Mouse (Mus musculus) liver, embryonic 11.5 days (tissue): ENCODE data around the gene Ccser1. TPM values are rescaled to one million over a fixed set of nuclear protein-coding genes. Genes with fewer than 3 reads are reported as not detected.

ENCODE experiments used
- ATAC-seq: fragments of 200-750 bp; cut with Nextera tagmentation; replicated peaks from 2 replicates; pipeline ENCODE4 v1.8.0; 2017; ENCODE audit warnings: moderate number of reproducible peaks, mild to moderate bottlenecking, moderate TSS enrichment, moderate library complexity; ENCODE audit not compliant: low FRiP score
- DNase-seq: peaks from one replicate; pipeline ENCODE4 v3.0.0-alpha.2; 2017; ENCODE audit warnings: low spot score
- H3K27ac ChIP-seq: fragments of 300-500 bp; sonication (generic); 2 replicates; pipeline ENCODE4 v1.5.1; 2014; ENCODE audit warnings: mild to moderate bottlenecking, low read depth, low read length, control low read depth
- H3K27me3 ChIP-seq: fragments of 300-500 bp; sonication (generic); replicated peaks from 2 replicates; pipeline ENCODE4 v1.6.1; 2014; ENCODE audit warnings: low read length, mixed read lengths; ENCODE audit not compliant: control insufficient read depth, insufficient read depth
- H3K36me3 ChIP-seq: fragments of 300-500 bp; sonication (generic); 2 replicates; pipeline ENCODE4 v1.6.1; 2014; ENCODE audit warnings: mild to moderate bottlenecking, low read length, moderate library complexity, mixed read lengths; ENCODE audit not compliant: control insufficient read depth, insufficient read depth
- H3K4me1 ChIP-seq: fragments of 300-500 bp; sonication (generic); replicated peaks from 2 replicates; pipeline ENCODE4 v1.6.1; 2014; ENCODE audit warnings: low read length, mixed read lengths; ENCODE audit not compliant: control insufficient read depth, insufficient read depth
- H3K4me2 ChIP-seq: fragments of 300-500 bp; sonication (generic); 2 replicates; pipeline ENCODE4 v1.6.1; 2014; ENCODE audit warnings: mild to moderate bottlenecking, control low read depth, moderate library complexity
- H3K4me3 ChIP-seq: fragments of 300-500 bp; sonication (generic); 2 replicates; pipeline ENCODE4 v1.5.1; 2014; ENCODE audit warnings: low read depth, low read length, control low read depth
- H3K9ac ChIP-seq: fragments of 300-500 bp; sonication (generic); 2 replicates; pipeline ENCODE4 v1.6.1; 2014; ENCODE audit warnings: low read depth, low read length, control low read depth
- H3K9me3 ChIP-seq: fragments of 300-500 bp; sonication (generic); 2 replicates; pipeline ENCODE4 v1.6.1; 2016; ENCODE audit warnings: low read length, inconsistent platforms, mixed read lengths; ENCODE audit not compliant: control insufficient read depth
- WGBS: fragments of 180-500 bp; shearing (Covaris S2); extraction: QIAGEN DNeasy Blood & Tissue Kit; methylation state at CpG from one replicate; pipeline ENCODE4 v1.1.7; 2014; 5-methylcytosine and 5-hydroxymethylcytosine counted together
- polyA plus RNA-seq: library from polyadenylated mRNA; unstranded; fragments of >200 nt; fragmentation: Nextera tagmentation; extraction: Ambion mirVana; gene quantifications from 2 replicates; pipeline ENCODE4 v1.2.1, GENCODE M21; 2014

Ccser1 gene
- polyA plus RNA-seq, 1 experiment from 2014 or later: 1.3 TPM

- H3K27me3 ChIP-seq: no peaks in the 10 kb centered on the region
- no peak overlapping the region for H3K4me3 ChIP-seq
- no peak overlapping the region for H3K9ac ChIP-seq
- no peak overlapping the region for H3K4me2 ChIP-seq
- no peaks in the 10 kb centered on the region for H3K4me1 ChIP-seq
- no peak for ATAC-seq
- no peak for DNase-seq
- H3K27ac ChIP-seq: no peak overlapping the region
- H3K9me3 ChIP-seq: no peaks in the 10 kb centered on the region
- WGBS: 66% methylated on average over 2 of the region's 2 CpGs
- no peaks in the 10 kb centered on the region for H3K36me3 ChIP-seq
These were observed 387.4 kb downstream of the Ccser1 start for GRCm38 (mm10) chr6:61567551-61567950.

- no peak overlapping the region for H3K4me3 ChIP-seq
- 79% methylated on average over 8 of the region's 8 CpGs for WGBS
These were observed 387.8 kb downstream of the Ccser1 start for GRCm38 (mm10) chr6:61567967-61568366.

GRCm38 (mm10) chr6:61581696-61582095 is 401.6 kb downstream of the Ccser1 start:
- Histone ChIP-seq H3K9ac (no peak overlapping the region), H3K27me3 (no peaks in the 10 kb centered on the region), H3K27ac (no peak overlapping the region), H3K4me3 (no peak overlapping the region), H3K4me2 (no peak overlapping the region), H3K36me3 (no peaks in the 10 kb centered on the region), H3K9me3 (no peaks in the 10 kb centered on the region), H3K4me1 (no peaks in the 10 kb centered on the region)
- DNase-seq (no peak), ATAC-seq (no peak)

More at GRCm38 (mm10) chr6:61567967-61568366, 387.8 kb downstream of the Ccser1 start:
- H3K27me3 ChIP-seq: no peaks in the 10 kb centered on the region
- H3K4me1 ChIP-seq: no peaks in the 10 kb centered on the region
- no peaks in the 10 kb centered on the region for H3K9me3 ChIP-seq
- DNase-seq (no peak), ATAC-seq (no peak)
- no peaks in the 10 kb centered on the region for H3K36me3 ChIP-seq
- H3K4me2 ChIP-seq: no peak overlapping the region
- no peak overlapping the region for H3K27ac ChIP-seq
- H3K9ac ChIP-seq: no peak overlapping the region

- no peak for DNase-seq
- Histone ChIP-seq H3K4me3 (no peak overlapping the region), H3K4me2 (no peak overlapping the region), H3K27ac (no peak overlapping the region), H3K27me3 (no peaks in the 10 kb centered on the region), H3K9ac (no peak overlapping the region), H3K9me3 (no peaks in the 10 kb centered on the region), H3K4me1 (no peaks in the 10 kb centered on the region), H3K36me3 (no peaks in the 10 kb centered on the region)
- WGBS: 69% methylated on average over 2 of the region's 2 CpGs
- ATAC-seq: no peak
These were observed 408.9 kb downstream of the Ccser1 start for GRCm38 (mm10) chr6:61588999-61589398.

- Histone ChIP-seq H3K36me3 (no peaks in the 10 kb centered on the region), H3K4me2 (no peak overlapping the region), H3K4me1 (no peaks in the 10 kb centered on the region), H3K4me3 (no peak overlapping the region), H3K27me3 (no peaks in the 10 kb centered on the region), H3K9me3 (no peaks in the 10 kb centered on the region), H3K9ac (no peak overlapping the region), H3K27ac (no peak overlapping the region)
- WGBS: 79% methylated on average over 5 of the region's 5 CpGs
- no peak for DNase-seq
- no peak for ATAC-seq
These were observed 421.8 kb downstream of the Ccser1 start for GRCm38 (mm10) chr6:61601911-61602310.

- Histone ChIP-seq H3K9ac (no peak overlapping the region), H3K4me2 (no peak overlapping the region), H3K27ac (no peak overlapping the region), H3K36me3 (no peaks in the 10 kb centered on the region), H3K27me3 (no peaks in the 10 kb centered on the region), H3K4me3 (no peak overlapping the region), H3K9me3 (no peaks in the 10 kb centered on the region), H3K4me1 (no peaks in the 10 kb centered on the region)
- ATAC-seq (no peak), DNase-seq (no peak)
- WGBS: 88% methylated on average over 4 of the region's 4 CpGs
These were observed 434.8 kb downstream of the Ccser1 start for GRCm38 (mm10) chr6:61614920-61615319.

GRCm38 (mm10) chr6:61621707-61622106 is 441.6 kb downstream of the Ccser1 start:
- H3K4me3 ChIP-seq: no peak overlapping the region
- no peaks in the 10 kb centered on the region for H3K4me1 ChIP-seq
- no peak overlapping the region for H3K27ac ChIP-seq
- H3K9me3 ChIP-seq: no peaks in the 10 kb centered on the region
- H3K36me3 ChIP-seq: no peaks in the 10 kb centered on the region
- H3K27me3 ChIP-seq: no peaks in the 10 kb centered on the region
- DNase-seq (no peak), ATAC-seq (no peak)
- H3K9ac ChIP-seq: no peak overlapping the region
- 64% methylated on average over 3 of the region's 3 CpGs for WGBS
- no peak overlapping the region for H3K4me2 ChIP-seq

- Histone ChIP-seq H3K36me3 (no peaks in the 10 kb centered on the region), H3K4me1 (no peaks in the 10 kb centered on the region), H3K27me3 (no peaks in the 10 kb centered on the region), H3K9me3 (no peaks in the 10 kb centered on the region), H3K9ac (no peak overlapping the region), H3K4me3 (no peak overlapping the region), H3K4me2 (no peak overlapping the region), H3K27ac (no peak overlapping the region)
- ATAC-seq (no peak), DNase-seq (no peak)
These were observed 481.3 kb downstream of the Ccser1 start for GRCm38 (mm10) chr6:61661414-61661813.

- Histone ChIP-seq H3K9ac (no peak overlapping the region), H3K4me2 (no peak overlapping the region), H3K27ac (no peak overlapping the region), H3K27me3 (no peaks in the 10 kb centered on the region), H3K4me3 (no peak overlapping the region), H3K4me1 (no peaks in the 10 kb centered on the region), H3K9me3 (no peaks in the 10 kb centered on the region), H3K36me3 (no peaks in the 10 kb centered on the region)
- ATAC-seq: no peak
- 86% methylated on average over 1 of the region's 1 CpGs for WGBS
- DNase-seq: no peak
These were observed 484.4 kb downstream of the Ccser1 start for GRCm38 (mm10) chr6:61664572-61664971.
